Mouse (Mus musculus) spleen, adult 2 months (tissue): ENCODE results near the gene Pfn1. TPM values are rescaled to one million over a fixed set of nuclear protein-coding genes. Genes with fewer than 3 reads are reported as not detected.

ENCODE experiments used
- DNase-seq, 2 experiments: peaks; one replicate each; pipeline versions ENCODE4 v3.0.0 to v3.0.0-alpha.2; 2012 to 2021; ENCODE audit warnings: low spot score in 2 of 2, low read depth in 1 of 2
- H3K27ac ChIP-seq: fragments of 200-500 bp; 2 replicates; pipeline ENCODE4 v1.5.1; 2012; ENCODE audit warnings: low read length, inconsistent platforms; ENCODE audit not compliant: insufficient read depth
- H3K27me3 ChIP-seq: fragments of 200-500 bp; 2 replicates; pipeline ENCODE4 v1.6.1; 2012; ENCODE audit warnings: mild to moderate bottlenecking, moderate library complexity, low read length, inconsistent platforms; ENCODE audit not compliant: control insufficient read depth, insufficient read depth
- H3K36me3 ChIP-seq: fragments of 200-500 bp; 2 replicates; pipeline ENCODE4 v1.6.1; 2012; ENCODE audit warnings: mild to moderate bottlenecking, low read length, inconsistent platforms; ENCODE audit not compliant: control insufficient read depth, insufficient read depth
- H3K4me1 ChIP-seq: fragments of 200-500 bp; 2 replicates; pipeline ENCODE4 v1.6.1; 2011; ENCODE audit warnings: inconsistent platforms; ENCODE audit not compliant: control insufficient read depth, insufficient read depth, insufficient read length
- H3K4me3 ChIP-seq: fragments of 200-500 bp; 2 replicates; pipeline ENCODE4 v1.5.1; 2011; ENCODE audit warnings: mild to moderate bottlenecking, inconsistent platforms; ENCODE audit not compliant: insufficient read depth, insufficient read length; ENCODE audit errors: extremely low read depth
- CTCF ChIP-seq: fragments of 200-500 bp; IDR thresholded peaks from 2 replicates; pipeline ENCODE4 v1.5.1; 2011; ENCODE audit warnings: mild to moderate bottlenecking, inconsistent platforms; ENCODE audit not compliant: insufficient read depth, insufficient read length, insufficient replicate concordance; ENCODE audit errors: extremely low read depth
- POLR2A ChIP-seq: fragments of 200-500 bp; IDR thresholded peaks from 2 replicates; pipeline ENCODE4 v1.6.1; 2011; ENCODE audit warnings: low read depth, low read length, inconsistent platforms
- WGBS: fragments of 180-500 bp; shearing (Covaris S2); methylation state at CpG from one replicate; pipeline ENCODE4 v1.1.7; 2018; 5-methylcytosine and 5-hydroxymethylcytosine counted together
- polyA plus RNA-seq: library from polyadenylated mRNA; depleted of rRNA; stranded (reverse); fragments of >200 nt; gene quantifications from 2 replicates; pipeline ENCODE4 v1.2.3, GENCODE M21; 2012

The Pfn1 gene
- polyA plus RNA-seq, 1 experiment = 2,122 TPM

- no peak for TF ChIP-seq POLR2A
- H3K4me1 ChIP-seq = peaks cover 15% of the 10 kb centered on the region; the same call in 1 of the 2 replicates
- no peak overlapping the region; the same call in 1 of the 2 replicates for H3K27ac ChIP-seq
- no peaks in the 10 kb centered on the region for H3K27me3 ChIP-seq
- WGBS = 82% methylated on average over 12 of the region's 12 CpGs
- no peak for DNase-seq
- H3K36me3 ChIP-seq = peaks cover 24% of the 10 kb centered on the region
- peak overlapping the region; percentile 79; the same call in 1 of the 2 replicates for H3K4me3 ChIP-seq
These were observed 8.8 kb downstream of the Pfn1 start for GRCm38 (mm10) chr11:70645461-70646258.

DNA sequence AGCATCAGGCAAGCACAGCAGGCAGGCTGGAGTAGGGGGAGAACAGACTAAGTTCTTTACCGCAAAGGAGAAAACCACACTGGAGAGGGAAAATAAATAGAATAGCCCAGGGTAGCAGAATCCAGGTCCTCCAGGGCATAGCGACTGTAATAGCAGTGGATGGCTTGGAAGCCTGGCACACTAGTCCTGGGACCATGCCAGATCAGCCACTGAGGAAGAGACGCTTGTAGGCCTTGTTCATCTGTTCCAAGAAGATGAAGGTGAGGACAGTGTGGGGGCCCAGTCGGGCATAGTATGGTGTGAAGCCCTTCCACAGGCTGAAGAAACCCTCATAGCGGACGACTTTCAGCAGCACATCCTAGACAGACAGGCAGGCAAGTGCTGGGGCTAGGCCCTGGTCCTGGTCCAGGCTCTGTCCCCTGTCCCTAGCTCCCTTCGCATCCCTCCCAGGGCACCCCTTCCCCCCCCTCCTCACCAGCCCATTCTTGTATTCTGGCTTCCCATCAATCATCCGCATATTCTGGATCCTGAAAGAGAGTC lies 9.8 kb downstream of the Pfn1 start:
- DNase-seq = no peak
- H3K27me3 ChIP-seq = no peaks in the 10 kb centered on the region
- H3K4me3 ChIP-seq = no peak overlapping the region
- 91% methylated on average over 8 of the region's 8 CpGs for WGBS
- no peak for TF ChIP-seq POLR2A
- TF ChIP-seq CTCF = no peak
- H3K4me1 ChIP-seq = peaks cover 11% of the 10 kb centered on the region; the same call in 1 of the 2 replicates
- no peak overlapping the region for H3K27ac ChIP-seq
- peaks cover 17% of the 10 kb centered on the region for H3K36me3 ChIP-seq

- peaks cover 10% of the 10 kb centered on the region for H3K36me3 ChIP-seq
- H3K27me3 ChIP-seq = no peaks in the 10 kb centered on the region
- WGBS = 94% methylated on average over 6 of the region's 6 CpGs
- no peak for DNase-seq
- no peak overlapping the region for H3K4me3 ChIP-seq
- H3K4me1 ChIP-seq = peaks cover 5% of the 10 kb centered on the region; the same call in 1 of the 2 replicates
- no peak overlapping the region for H3K27ac ChIP-seq
- no peak for TF ChIP-seq POLR2A
- TF ChIP-seq CTCF = no peak
These were observed 11.4 kb downstream of the Pfn1 start for GRCm38 (mm10) chr11:70643051-70643450.

- TF ChIP-seq POLR2A = no peak
- TF ChIP-seq CTCF = no peak
- Histone ChIP-seq H3K4me3 (no peak overlapping the region), H3K4me1 (peaks cover 5% of the 10 kb centered on the region; the same call in 1 of the 2 replicates), H3K27me3 (no peaks in the 10 kb centered on the region), H3K36me3 (peaks cover 10% of the 10 kb centered on the region), H3K27ac (no peak overlapping the region)
- WGBS = 87% methylated on average over 7 of the region's 7 CpGs
- DNase-seq = no peak
These were observed 13.2 kb downstream of the Pfn1 start for GRCm38 (mm10) chr11:70641241-70641640.

DNA sequence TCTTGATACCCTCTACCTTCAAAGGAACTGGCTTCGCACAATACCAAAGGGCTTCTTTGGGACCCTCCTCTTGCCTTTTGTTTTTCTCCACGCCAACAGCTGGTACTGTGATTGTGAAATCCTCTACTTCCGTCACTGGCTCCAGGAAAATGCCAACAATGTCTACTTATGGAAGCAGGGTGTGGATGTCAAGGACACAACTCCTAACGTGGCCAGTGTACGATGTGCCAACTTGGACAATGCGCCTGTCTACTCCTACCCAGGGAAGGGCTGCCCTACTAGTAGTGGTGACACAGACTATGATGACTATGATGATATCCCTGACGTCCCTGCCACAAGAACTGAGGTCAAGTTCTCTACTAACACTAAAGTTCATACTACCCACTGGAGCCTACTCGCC lies 14.5 kb downstream of the Pfn1 start:
- DNase-seq = no peak
- Histone ChIP-seq H3K27me3 (no peaks in the 10 kb centered on the region), H3K4me3 (no peak overlapping the region), H3K4me1 (no peaks in the 10 kb centered on the region), H3K36me3 (peaks cover 6% of the 10 kb centered on the region), H3K27ac (no peak overlapping the region)
- TF ChIP-seq CTCF (no peak), POLR2A (no peak)
- 87% methylated on average over 8 of the region's 8 CpGs for WGBS

- no peak for DNase-seq
- no peaks in the 10 kb centered on the region for H3K27me3 ChIP-seq
- H3K4me3 ChIP-seq = no peak within 1 kb of the TSS
- no peaks in the 10 kb centered on the region for H3K4me1 ChIP-seq
- H3K36me3 ChIP-seq = no peaks in the 10 kb centered on the region
- WGBS = 13% methylated on average over 5 of the region's 5 CpGs
- no peak for TF ChIP-seq POLR2A
- no peak for TF ChIP-seq CTCF
- H3K27ac ChIP-seq = no peak within 1 kb of the TSS
These were observed 15.6 kb downstream of the Pfn1 start, which contains the start of gene Gp1ba for GRCm38 (mm10) chr11:70638714-70639278. Gene Gp1ba, plus strand, starts transcription at chr11:70639122.
